Mouse (Mus musculus) telencephalon, adult 2 months (tissue): ENCODE measurements around the gene Hsd17b12.

Experiments used
- DNase-seq: peaks from one replicate; pipeline ENCODE4 v3.0.0-alpha.2; 2011; ENCODE audit warnings: low read depth, low spot score

Hsd17b12 gene

DNA sequence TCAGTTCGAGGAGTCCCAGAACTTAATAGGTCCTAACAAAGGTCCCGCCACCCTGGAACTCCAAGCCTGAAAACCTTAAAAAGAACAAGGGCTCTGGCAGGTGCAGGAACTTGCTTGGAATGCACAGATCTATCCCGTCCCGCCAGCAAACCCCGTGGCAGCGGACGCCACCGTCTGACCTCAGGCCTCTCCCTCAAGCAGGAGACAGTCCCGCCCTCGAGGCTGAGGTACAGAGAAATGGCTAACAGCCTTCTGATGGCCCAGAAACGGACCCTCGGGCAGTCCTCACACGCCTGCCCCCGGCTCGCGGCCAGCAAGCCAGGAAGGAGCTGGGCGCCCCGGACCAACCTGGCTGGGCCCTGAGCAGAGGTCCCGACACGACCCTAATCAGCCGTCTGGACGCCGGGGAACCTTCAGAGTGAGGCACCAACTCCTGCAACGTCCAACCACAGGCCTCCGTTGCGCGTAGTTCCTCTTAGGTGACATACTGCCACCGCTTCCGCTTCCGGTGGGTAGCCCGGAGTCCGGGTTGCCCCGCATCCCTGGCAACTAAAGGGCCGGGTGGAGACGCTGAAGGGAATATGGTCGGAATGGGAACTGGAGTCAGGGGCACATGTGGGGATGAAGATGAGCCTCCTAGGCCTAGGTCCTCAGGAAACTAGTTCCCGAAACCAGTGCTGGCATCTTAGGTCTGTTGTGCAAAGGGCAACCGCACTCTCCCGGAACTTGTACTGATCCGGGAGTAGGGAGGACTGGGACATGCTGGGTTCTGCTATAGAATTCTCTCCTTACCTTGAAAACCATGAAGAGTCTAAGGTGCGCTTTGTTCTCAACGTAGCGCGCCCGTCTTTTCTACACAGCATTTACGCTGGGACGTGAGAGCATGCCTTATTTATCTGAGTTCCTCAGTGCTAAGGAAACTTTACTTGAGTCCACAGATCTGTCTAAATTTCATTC is 147.2 kb downstream of the Hsd17b12 start, which contains the start of gene Alkbh3:
Alkbh3 (minus strand) TSS at position 473 of the 957 bp plus-strand sequence.
- peak; percentile 94 for DNase-seq

DNA sequence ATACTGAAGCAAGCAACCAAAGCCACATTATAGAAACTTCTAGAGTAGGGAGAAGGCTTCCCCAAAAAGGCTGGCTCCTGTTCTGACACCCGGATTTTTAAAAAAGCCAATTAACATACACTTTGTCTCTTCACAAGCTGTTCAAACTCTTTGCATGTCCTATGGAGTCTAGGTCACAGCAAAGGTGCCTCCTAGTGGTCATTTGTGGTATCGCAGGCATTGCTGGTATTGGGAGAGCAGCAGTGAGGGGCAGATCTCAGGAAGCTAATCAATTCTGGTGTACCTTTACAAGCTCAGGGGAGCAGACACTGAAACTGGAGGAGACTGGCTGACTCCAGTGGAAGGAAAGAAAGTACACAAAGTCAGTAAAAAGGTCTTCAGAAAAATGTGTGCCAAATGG is 155.4 kb downstream of the Hsd17b12 start:
- DNase-seq = peak; percentile 45

DNA sequence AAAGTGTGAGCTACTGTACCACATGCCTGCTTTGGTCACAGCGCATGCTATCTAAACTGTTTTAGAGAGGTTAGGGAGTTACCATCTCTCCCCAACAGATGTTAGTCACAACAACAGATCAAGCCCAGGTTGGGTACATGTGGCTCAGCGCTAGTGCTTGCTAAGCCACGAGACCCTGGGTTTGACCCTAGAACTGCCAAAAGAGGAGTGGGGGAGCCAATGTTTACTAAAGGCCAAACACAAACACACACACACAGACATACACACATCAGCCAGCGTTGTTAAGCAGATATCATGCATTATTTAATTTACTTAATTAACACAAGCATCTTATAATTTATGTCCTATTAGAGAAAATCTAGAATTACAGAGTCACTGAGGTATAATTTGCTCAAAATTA is 155.8 kb downstream of the Hsd17b12 start:
- DNase-seq = no peak

DNA sequence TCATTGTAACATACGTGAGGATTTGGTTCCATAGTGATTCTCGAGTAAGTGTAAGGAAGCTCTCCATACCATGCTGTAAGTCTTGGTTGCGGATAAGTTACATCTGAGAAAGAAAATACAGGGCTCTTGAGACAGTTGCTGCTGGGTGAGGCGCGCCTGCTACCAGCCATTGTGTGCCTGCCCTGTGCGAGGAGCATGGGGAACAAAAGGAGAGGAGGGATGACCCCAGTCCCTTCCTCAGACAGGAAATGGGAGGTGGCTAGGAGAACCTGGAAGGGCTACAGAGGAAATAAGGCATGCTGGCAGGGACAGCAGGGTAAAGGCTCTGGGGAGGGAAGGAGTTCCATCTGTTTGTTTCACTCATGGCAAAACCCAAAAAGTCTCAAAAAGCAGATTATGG is 156.4 kb downstream of the Hsd17b12 start:
- no peak for DNase-seq

DNA sequence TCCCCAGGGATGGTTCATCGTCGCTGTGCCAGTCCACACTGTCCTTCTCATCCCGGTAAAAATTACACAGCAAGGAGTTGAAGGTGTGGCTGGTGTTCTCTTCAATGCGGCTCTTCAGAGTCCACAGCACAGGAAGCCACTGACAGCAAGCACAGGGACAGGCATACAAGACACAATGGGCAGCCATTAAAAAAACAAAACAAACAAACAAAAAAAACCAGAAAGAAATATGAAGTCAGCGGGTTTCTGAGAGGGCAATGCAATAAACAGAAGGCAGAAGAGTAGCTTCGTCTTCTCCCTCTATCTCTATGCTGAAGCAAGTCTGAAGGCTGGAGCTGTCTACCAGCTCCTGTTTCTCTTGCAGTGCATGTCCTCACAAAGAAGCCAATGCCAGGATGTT is 161.5 kb downstream of the Hsd17b12 start, which contains the start of gene Gm27027:
Gm27027 (minus strand) TSS at position 101 of the 400 bp plus-strand sequence.
- DNase-seq = no peak

DNA sequence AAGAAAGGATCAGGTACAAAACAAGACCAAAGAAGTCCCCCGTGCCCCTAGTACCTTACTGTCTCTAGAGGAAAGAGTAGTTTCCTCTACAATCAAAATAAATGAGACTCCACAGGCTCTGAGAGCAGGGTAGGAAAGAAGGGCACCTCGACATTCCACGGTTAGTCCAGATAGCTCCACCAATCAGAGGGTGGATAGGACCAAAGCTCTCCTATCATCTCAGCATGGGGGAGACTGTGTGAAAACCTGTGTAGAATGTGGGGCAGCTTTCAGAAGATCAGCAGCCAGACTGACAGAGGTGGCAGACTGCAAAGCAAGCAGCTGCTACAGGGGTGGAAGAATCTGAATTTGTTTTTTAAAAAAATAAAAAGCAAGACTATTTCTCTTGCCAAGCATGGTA is 165.0 kb downstream of the Hsd17b12 start:
- no peak for DNase-seq

DNA sequence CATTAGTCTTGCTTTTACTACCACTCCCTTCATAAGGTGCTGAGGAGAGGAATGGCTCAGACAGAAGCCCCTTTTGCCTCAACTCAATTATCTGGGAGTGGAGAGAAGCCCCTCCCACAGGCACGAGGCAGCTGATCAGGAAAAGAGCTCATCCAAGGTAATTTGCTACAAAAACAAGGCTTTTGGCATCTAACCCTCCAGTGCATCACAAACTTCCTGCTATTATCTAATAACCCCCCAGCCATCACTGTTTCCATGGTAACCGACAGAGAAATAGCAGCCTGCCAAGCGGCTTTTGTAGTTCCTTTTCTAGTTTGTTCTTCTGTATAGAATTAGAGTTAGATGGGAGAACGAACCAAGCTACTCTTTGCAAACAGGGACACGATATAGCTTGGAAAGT is 165.5 kb downstream of the Hsd17b12 start:
- DNase-seq = no peak

DNA sequence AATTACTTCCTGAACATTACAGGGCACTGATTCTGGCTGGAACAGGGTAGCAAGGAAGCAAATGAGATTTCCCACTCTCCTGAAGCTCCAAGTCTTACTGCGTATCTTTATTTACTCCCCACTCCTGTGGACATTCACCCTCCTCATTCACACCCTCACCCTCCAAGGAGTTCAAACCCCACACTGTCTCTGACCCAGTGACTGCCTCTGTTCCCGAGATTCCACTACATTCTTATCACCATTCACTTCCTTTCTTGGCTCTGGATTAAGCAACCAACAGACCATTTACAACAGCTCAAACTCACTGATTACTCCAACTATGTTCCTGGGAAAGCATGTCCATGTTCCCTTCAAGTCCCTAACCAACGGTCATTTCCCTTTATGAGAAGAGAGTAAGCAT is 166.4 kb downstream of the Hsd17b12 start:
- DNase-seq = no peak

DNA sequence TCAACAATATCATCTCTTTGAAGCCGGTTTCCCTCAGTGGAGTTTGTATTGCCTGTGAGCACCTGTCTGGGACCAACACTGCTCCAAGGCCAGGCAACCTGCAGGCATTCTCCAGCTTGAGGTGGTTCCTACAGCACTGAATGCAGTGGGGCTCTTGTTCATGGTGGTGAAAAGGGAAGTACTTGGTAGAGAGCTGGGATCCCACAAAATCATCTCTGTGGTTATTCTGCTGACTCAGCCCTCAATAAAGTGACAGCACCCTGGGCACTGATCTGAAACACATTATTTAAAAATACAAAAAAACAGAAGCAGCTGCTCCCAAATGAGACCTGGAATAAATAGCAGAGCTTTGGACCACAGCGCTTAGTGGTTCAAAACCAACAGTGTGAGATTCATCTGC is 169.3 kb downstream of the Hsd17b12 start:
- DNase-seq = no peak
